Mouse (Mus musculus): ENCODE results near the gene Vwa2.

Vwa2 gene

DNA sequence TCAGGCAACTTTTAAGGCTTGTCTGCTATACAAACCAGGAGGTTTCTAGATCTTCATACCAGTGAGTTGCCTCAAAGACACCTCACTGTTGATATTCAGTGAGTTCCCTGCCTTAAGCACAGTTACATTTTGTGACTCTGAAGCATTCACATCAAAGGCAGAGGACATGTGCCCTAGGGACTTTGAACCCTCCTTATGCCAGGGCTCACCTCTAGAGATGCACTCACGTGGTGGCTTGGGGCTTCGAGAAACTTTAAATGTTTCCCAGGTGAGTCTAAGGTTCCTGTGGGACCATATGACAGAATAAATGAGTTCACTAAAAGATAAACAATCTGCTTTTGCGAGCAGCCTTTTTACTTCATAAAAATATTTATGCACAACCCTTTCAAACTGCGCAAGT is 84.0 kb downstream of the Vwa2 start:
- Histone ChIP-seq H3K4me3 (replicated peaks; ENCODE audit: low read length) (no peak overlapping the region), H3K27me3 (ENCODE audit: insufficient read depth, low read length) (no peaks in the 10 kb centered on the region; the same call in 1 of the 2 replicates), H3K9me3 (ENCODE audit: low read length) (no peaks in the 10 kb centered on the region), H3K36me3 (ENCODE audit: insufficient read depth, low read length) (no peaks in the 10 kb centered on the region), H3K4me1 (replicated peaks; ENCODE audit: low read depth, low read length) (peaks cover 4% of the 10 kb centered on the region; the same call in 1 of the 2 replicates)
- TF ChIP-seq POU5F1 (IDR thresholded peaks at IDR 0.05; ENCODE audit: borderline replicate concordance, low read length) = no peak
- TF ChIP-seq CTCF (conservative IDR thresholded peaks at IDR 0.05; ENCODE audit: low read length) = no peak
- TF ChIP-seq NANOG (IDR thresholded peaks at IDR 0.05; ENCODE audit: borderline replicate concordance, low read length) = no peak

DNA sequence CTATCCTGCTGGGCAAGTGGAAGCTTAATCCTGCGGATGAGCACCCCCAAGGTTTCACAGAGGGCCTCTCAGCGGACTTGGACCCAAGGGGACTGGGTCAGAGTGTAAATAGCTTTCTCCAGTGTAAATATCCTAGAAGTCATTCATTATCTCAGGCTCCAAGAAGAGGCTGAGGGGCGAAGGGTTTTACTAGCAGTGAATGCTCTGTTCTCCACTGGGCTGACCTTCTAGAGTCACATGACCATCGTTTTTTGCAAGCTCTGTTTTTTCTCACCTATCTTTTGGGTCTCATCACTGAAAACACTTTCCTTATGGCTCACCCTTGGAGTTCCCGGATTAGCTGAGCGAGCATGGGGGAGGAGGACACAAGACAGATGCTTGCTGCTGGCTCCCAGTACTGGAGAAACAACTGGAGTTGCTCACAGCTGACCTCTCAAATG is 84.6 kb downstream of the Vwa2 start:
- Histone ChIP-seq H3K4me3 (replicated peaks; ENCODE audit: low read length) (no peak overlapping the region), H3K9me3 (ENCODE audit: low read length) (no peaks in the 10 kb centered on the region), H3K27me3 (ENCODE audit: insufficient read depth, low read length) (no peaks in the 10 kb centered on the region; the same call in 1 of the 2 replicates), H3K4me1 (replicated peaks; ENCODE audit: low read depth, low read length) (peaks cover 4% of the 10 kb centered on the region; the same call in 1 of the 2 replicates), H3K36me3 (ENCODE audit: insufficient read depth, low read length) (no peaks in the 10 kb centered on the region)
- TF ChIP-seq POU5F1 (IDR thresholded peaks at IDR 0.05; ENCODE audit: borderline replicate concordance, low read length) = no peak
- no peak for TF ChIP-seq CTCF (conservative IDR thresholded peaks at IDR 0.05; ENCODE audit: low read length)
- TF ChIP-seq NANOG (IDR thresholded peaks at IDR 0.05; ENCODE audit: borderline replicate concordance, low read length) = no peak

DNA sequence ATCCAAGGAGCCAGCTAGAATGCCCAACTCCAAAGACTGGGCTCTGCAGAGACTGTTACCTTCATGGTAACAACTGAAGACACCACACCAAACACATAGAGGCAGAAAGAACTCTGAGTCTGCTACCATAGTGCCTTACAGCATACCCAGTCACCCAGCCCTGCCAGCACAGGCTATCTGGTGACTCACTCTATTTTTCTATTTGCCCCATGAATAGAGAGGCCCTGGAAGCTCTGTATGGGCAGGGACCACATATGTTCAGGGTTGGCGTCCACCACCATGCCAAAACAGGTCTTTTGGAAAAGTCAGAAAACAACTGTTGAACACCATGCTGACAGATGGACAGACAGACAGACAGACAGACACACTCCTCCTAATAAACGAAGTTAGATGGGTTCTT is 85.0 kb downstream of the Vwa2 start:
- no peak overlapping the region for H3K4me3 ChIP-seq (replicated peaks; ENCODE audit: low read length)
- no peaks in the 10 kb centered on the region; the same call in 1 of the 2 replicates for H3K27me3 ChIP-seq (ENCODE audit: insufficient read depth, low read length)
- no peaks in the 10 kb centered on the region for H3K36me3 ChIP-seq (ENCODE audit: insufficient read depth, low read length)
- no peaks in the 10 kb centered on the region for H3K9me3 ChIP-seq (ENCODE audit: low read length)
- H3K4me1 ChIP-seq (replicated peaks; ENCODE audit: low read depth, low read length) = peaks cover 7% of the 10 kb centered on the region; the same call in 1 of the 2 replicates
- TF ChIP-seq POU5F1 (IDR thresholded peaks at IDR 0.05; ENCODE audit: borderline replicate concordance, low read length) (no peak), CTCF (conservative IDR thresholded peaks at IDR 0.05; ENCODE audit: low read length) (no peak)

DNA sequence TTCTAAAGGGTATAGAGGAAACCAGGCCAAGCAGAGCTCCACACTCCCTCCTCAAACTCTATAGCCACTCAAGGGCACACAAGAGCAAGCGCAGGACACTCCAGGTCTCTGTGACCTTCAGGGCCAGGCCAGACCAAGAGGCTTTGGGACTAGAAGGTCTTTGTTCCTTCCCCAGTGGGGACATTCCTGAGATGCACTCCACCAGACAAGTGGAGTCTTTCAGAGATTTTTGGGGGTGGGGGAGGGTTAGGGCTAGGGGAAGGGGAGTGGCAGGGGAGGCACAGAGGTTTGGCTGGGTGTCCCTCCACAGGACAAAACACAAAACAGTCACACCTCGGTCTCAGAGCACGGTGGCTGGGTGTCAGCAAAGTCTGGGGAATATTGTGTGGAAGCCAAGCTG is 85.6 kb downstream of the Vwa2 start:
- no peaks in the 10 kb centered on the region for H3K36me3 ChIP-seq (ENCODE audit: insufficient read depth, low read length)
- H3K4me3 ChIP-seq (replicated peaks; ENCODE audit: low read length) = no peak overlapping the region
- TF ChIP-seq NANOG (IDR thresholded peaks at IDR 0.05; ENCODE audit: borderline replicate concordance, low read length) (no peak), POU5F1 (IDR thresholded peaks at IDR 0.05; ENCODE audit: borderline replicate concordance, low read length) (no peak), CTCF (conservative IDR thresholded peaks at IDR 0.05; ENCODE audit: low read length) (no peak)
- no peaks in the 10 kb centered on the region for H3K9me3 ChIP-seq (ENCODE audit: low read length)
- no peaks in the 10 kb centered on the region; the same call in 1 of the 2 replicates for H3K27me3 ChIP-seq (ENCODE audit: insufficient read depth, low read length)
- peaks cover 10% of the 10 kb centered on the region; the same call in 1 of the 2 replicates for H3K4me1 ChIP-seq (replicated peaks; ENCODE audit: low read depth, low read length)

Data from E14TG2a.4 (cell line).